Mouse (Mus musculus): ENCODE data around the gene Ocel1.
A peak's percentile ranks its signal among the peaks of the same experiment; 100 is the strongest.

The Ocel1 gene

GRCm38 (mm10) chr8:71380178-71381171 lies 9.4 kb downstream of the Ocel1 start:
- peak in 1 of 2 experiments; percentile 55 for DNase-seq

GRCm38 (mm10) chr8:71381421-71381970 lies 10.4 kb downstream of the Ocel1 start, which contains the start of gene Nr2f6:
Nr2f6 (minus strand) TSS chr8:71381960.
- DNase-seq = peak in 1 of 2 experiments; percentile 53

GRCm38 (mm10) chr8:71381971-71382961 lies 11.2 kb downstream of the Ocel1 start:
- DNase-seq = peak; percentile 74 to 88

- no peak for DNase-seq
Observed at GRCm38 (mm10) chr8:71383396-71383795, 12.3 kb downstream of the Ocel1 start.

GRCm38 (mm10) chr8:71383860-71384259 lies 12.8 kb downstream of the Ocel1 start:
- DNase-seq = no peak

- DNase-seq = no peak
Observed at GRCm38 (mm10) chr8:71385212-71385835, 14.2 kb downstream of the Ocel1 start.

GRCm38 (mm10) chr8:71388267-71388666 lies 17.2 kb downstream of the Ocel1 start:
- no peak for DNase-seq

- no peak for DNase-seq
Observed at GRCm38 (mm10) chr8:71391696-71392095, 20.6 kb downstream of the Ocel1 start.

- DNase-seq = no peak
Observed at GRCm38 (mm10) chr8:71392391-71392790, 21.3 kb downstream of the Ocel1 start.

GRCm38 (mm10) chr8:71392871-71393270 lies 21.8 kb downstream of the Ocel1 start:
- no peak for DNase-seq

- peak in 1 of 2 experiments; percentile 6 for DNase-seq
Observed at GRCm38 (mm10) chr8:71394481-71394880, 23.4 kb downstream of the Ocel1 start.

GRCm38 (mm10) chr8:71395071-71395470 lies 24.0 kb downstream of the Ocel1 start:
- DNase-seq = no peak

- no peak for DNase-seq
Observed at GRCm38 (mm10) chr8:71395629-71396028, 24.5 kb downstream of the Ocel1 start, which contains the start of gene Ushbp1. Ushbp1 (minus strand) TSS chr8:71395802.

GRCm38 (mm10) chr8:71396639-71397305 lies 25.7 kb downstream of the Ocel1 start, which contains the start of gene Babam1:
Babam1 (plus strand) TSS chr8:71396861.
- DNase-seq = peak; percentile 92 to 99

GRCm38 (mm10) chr8:71397701-71398100 lies 26.6 kb downstream of the Ocel1 start:
- no peak for DNase-seq

- no peak for DNase-seq
Observed at GRCm38 (mm10) chr8:71400826-71401225, 29.7 kb downstream of the Ocel1 start.

- no peak for DNase-seq
Observed at GRCm38 (mm10) chr8:71401454-71401853, 30.4 kb downstream of the Ocel1 start.

GRCm38 (mm10) chr8:71402446-71402964 lies 31.4 kb downstream of the Ocel1 start:
- no peak for DNase-seq

GRCm38 (mm10) chr8:71403107-71403885 lies 32.2 kb downstream of the Ocel1 start:
- DNase-seq = no peak

GRCm38 (mm10) chr8:71404011-71404410 lies 32.9 kb downstream of the Ocel1 start:
- no peak for DNase-seq

Data from cerebellum, adult 18-20 months (tissue).